Mouse (Mus musculus) urinary bladder, postnatal 14 days (tissue): ENCODE measurements at regions not wholly inside any gene's neighbourhood (a gene's known extent, or its start where the extent isn't known, plus 50 kb on each side); places are given as distances from the start of the nearest gene placed in this dataset.
A peak's percentile ranks its signal among the peaks of the same experiment; 100 is the strongest.

Experiments used
- DNase-seq: peaks from one replicate; pipeline ENCODE4 v3.0.0; 2021; ENCODE audit warnings: low spot score

DNA sequence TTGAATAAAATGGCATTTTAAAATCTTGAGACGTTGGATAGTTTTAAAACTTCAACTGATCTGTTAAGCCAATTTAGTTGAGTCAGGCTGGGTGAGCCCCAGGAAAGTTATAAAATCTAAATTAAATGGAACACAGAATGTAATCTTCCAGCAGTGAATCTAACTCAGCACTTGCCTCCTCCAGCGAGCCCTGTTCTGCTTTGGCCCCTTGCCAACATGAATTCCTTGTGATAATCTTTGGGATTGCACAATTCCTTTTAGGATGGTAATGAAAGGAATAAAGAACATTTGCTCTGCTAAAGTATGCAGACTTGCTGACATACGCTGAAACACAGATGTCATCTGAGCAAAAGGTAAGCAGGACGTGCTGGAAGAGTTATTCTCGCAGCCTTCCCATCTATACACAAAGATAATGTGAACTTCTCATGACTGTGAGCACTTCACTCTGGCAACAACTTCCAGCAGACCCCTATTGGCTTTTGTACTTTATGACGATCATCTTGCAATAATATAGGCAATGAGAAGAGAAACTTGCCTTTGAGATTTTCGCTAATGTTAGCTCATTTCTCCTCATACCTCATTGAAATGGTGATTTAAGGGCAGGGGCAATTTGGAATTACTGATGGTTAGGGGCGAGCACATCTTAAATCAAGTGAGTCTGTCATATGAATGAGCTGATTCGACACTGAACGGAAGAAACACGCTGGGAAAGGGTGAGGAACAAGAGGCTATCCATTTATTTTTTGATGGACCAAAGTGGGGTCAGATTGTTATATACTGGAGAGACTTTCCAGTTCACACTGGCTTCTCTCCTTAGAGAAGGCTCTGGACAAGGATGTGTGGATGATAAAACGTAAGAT lies 216.3 kb upstream of the Pdzrn3 start:
- peak; percentile 57 for DNase-seq

DNA sequence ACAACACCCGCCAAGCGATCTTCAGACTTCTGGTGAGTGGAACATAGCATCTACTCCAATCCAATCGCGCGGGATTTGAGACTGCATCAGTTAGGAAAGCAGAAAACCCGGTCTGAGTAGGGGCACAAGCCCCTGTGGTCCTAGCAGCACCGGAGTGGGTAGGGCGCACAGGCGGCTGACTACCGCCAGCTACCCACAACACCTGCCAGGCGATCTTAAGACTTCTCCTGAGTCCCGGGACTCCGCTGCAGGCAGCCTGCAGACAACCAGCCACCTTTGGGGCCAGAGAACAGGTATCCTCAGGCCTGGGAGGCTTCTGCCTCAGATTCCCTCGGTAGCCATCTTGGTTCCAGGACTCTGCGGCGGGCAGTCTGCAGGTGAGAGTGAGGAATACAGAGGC lies 208.2 kb upstream of the Pdzrn3 start:
- DNase-seq: no peak

DNA sequence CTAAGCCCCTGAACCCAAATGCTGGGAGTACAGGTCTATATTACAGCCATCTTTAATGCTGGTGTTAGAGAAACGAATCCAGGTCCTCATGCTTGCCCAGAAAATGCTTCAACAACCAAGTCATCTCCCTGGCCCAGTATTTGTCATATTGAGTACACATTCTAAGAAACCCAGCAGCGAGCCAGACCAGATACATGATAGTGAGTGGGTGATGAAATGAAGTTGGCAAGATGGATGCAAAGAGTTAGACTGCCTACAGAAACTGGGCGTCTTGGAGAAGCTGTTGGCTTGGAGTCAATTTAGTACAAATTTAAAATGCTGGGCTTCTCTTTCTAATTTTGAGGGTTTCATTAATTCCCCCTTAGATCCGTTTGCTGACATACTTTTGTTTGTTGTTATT lies 203.1 kb upstream of the Pdzrn3 start:
- no peak for DNase-seq

DNA sequence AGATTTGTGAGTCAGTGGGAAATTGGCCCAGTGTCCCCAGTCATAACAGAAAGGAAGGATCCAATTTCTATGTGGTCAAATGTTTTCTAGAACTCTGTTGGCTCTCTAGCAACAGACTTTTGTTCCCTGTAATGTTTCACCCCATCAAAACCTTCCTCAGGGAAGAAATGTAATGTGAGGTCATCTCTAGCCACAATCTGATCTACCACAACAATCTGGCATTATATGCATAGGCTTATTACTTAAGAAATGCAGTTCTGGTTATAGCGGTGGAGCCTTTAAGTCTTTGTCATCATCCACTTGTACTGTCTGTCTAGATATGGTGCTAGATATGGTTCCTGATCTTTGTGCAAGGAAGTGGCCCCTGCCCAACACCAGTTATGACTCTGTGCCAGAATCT lies 178.4 kb upstream of the Pdzrn3 start:
- DNase-seq: no peak

DNA sequence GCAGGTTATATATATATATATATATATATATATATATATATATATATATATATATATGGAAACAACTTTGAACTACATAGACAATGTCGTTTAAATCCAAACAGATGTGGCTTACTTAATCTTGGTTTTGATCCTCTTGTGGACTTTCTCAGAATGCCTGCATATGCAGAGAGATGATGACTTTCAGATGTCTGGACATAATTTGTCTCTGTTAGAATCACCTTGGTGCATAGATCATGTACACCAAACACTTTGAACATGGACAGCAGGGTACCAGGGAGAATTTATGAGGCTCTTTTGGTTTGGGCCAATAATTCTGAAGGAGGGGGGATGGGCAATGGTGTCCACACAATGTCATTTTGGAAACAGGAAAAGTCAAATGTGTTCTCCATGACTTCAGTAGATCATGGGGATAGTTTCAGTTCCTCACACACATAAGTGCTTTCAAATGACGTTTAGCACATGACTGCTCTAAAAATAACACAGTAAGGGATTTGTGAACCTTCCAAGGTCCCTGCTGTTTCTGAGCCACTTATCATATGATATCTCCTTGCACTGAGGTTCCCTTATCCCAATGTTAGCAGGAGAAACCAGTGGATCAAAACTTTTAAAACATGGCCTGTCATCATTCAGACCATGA lies 177.4 kb upstream of the Pdzrn3 start:
- no peak for DNase-seq

DNA sequence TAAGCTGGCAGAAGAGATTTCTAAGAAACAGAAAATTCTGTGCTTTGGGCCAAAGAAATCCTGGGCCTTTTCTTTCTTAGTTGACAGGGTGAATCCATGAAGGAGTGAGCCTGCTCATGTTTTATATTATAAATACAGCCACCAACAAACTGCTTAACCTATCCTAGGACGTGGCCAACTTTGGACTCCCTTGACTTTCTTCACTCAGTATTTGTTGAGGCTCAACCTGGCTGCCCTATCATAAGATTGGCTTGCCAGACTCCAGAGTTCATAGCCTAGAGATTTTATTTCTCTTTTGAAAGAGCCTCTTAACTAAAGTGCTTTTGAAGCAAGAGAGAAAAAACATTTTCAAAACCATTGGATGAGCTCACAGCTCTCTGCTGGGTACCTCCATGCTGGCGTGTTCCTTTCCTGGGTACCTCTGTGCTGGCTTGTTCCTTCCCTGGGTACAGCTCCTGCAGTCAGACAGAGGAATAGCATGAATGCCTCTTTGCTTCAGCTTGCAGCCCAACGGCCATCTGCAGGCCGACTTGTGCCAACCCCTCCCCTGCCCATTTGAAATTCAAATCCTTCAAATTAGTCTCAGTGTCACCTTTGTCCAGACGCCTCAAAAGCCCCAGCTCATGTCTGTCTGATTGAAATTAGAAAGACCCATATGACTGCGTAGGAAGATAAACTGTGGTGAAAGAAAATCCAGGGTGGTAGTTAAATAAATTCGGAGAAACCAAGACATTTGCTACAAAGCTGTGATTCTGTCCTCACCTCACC lies 173.0 kb upstream of the Pdzrn3 start:
- no peak for DNase-seq

DNA sequence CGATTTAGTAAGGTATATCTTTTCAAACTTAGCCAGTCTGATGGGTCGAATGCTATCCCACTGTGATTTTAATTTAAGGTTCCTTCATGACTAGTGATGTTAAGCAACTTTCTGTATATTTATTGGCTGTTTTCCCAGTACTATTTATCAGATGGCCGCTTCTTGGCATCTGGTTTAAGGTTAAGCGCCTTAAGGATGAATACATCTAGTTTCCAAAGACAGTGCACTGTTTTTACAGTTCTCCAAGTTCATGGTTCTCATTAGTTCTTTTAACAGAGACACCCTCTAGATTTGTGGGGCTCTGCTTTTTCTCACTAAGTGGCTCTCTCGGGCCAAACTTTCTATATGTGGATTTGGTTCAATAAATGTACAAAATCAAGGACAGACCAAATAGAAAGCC lies 159.9 kb upstream of the Pdzrn3 start:
- no peak for DNase-seq

DNA sequence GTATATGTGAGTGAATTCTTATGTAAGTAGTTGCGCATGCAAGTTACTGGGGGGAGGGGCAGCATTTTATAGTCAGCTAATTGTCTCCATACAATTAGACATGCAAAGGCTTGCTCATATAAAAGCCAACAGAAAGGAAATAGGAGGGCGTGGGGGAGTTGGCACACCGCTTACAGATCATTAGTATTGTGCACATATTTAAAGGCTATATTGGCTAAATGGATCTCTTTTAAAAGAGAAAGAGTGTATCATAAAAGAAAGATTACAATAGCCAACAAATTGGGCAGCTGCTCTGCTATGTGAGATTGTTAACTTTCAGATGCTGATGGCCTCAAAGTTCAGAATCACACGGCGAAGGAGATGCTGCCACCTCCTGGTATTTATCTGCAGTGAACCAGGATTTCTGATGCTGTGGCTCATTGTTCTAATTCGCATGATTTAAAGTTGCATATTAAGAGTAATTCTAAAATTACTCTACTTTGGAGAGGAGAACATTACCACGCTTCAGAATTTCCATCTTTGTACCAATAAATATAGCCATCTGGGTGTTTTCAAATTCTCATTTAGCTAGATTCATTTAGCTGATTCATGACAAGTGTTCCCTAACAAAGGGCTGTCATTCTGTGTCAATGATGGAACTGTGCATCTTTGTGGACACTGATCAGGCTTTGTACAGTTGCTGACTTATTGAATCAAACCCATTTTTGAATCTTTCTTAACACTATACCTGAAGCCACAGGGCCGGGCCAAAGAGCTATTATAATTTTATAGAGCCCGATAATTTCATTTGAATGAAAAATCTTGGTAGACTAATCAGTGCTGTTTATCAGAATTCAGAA lies 156.7 kb upstream of the Pdzrn3 start:
- peak; percentile 34 for DNase-seq

DNA sequence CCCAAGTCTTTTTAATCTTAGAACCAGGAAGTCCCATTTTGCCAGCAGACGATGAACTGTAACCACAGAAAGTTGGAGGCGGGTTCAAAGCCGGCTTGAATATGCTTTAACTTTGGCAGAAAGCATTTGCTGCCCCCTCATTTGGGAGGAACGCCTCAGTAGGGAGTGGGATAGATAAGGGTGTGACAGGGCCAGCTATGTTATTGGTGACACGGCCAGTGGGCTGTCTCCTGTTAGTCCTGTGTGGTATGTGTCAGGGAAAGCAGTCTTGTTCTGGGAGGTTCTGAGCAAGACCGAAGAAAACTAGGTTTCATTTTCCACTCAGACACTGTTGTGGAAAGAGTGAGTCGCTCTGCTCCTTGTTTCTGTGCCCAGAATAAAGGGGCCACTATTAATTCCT lies 154.7 kb upstream of the Pdzrn3 start:
- peak; percentile 34 for DNase-seq

DNA sequence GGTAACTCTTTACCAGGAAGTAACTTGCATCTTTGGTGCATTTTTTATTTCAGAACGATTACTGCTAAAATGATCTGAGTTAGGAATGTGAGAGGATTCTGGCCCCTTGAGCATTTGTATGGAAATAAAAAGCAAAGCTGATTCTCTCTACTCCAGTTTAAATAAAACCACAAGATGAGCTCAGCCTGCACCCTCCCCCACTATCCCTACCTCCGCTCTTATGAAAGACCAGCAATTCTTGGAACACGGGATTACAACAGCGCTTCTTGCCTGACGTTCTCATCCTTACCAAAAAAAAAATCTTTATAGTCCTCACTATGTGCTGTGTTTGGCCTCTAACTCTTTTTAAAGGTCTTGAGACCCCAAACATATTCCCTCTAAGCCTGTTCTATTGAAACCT lies 154.2 kb upstream of the Pdzrn3 start:
- no peak for DNase-seq

DNA sequence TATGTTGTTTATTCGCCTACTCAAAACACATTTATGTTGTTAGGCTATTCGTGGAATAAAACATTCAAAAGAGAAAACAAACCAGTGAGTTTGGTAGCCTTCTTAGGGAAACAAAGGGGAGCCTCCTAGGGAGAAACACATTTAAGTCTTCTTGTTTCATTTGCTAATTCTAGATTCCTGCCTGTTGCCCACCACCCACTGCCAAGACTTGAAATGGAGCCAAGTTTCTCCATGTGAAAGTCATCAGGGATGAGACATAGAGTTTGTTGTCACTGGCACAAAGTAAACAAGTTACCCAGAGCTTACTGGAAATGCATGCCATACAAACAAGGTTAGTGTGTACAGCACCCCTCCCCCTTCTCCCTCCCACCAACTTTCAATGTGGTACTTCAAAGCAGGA lies 147.4 kb upstream of the Pdzrn3 start:
- no peak for DNase-seq

DNA sequence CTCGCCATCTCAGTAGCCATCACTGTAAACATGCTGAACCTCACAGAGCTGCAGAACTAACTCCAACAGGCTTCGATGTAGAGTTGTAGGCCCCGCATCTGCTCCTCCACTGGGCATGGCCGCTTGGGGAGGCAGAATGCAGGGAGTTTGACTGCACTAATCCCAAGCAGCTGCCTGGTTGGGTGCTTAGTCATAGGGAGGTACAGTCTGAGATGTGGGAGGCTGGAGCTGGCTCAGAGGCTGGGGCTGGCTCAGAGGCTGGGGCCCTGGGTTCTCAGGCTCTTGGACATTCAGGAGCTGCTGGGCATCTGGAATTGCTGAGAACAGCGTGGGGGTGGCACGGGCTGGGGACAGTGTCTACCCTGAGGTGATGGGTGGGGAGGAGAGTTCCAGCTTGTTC lies 143.6 kb upstream of the Pdzrn3 start:
- no peak for DNase-seq

DNA sequence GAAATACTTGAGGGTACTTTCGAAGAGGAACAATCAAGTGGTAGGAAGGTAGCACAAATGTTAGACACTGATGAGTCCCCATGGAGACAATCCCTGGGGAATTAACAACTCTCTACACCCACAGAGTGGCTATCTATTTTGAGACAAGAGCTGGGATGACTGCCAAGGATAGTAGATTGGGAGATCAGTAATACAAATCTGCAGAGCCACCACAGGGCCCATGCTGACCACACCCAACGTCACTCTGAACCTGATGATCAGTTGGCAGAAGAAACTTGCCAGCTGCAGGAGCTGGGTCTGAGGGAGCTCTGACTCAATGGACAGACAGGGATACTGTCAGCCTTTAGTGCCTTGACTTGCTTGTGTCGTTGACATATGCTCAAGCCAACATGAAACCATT lies 143.1 kb upstream of the Pdzrn3 start:
- no peak for DNase-seq

DNA sequence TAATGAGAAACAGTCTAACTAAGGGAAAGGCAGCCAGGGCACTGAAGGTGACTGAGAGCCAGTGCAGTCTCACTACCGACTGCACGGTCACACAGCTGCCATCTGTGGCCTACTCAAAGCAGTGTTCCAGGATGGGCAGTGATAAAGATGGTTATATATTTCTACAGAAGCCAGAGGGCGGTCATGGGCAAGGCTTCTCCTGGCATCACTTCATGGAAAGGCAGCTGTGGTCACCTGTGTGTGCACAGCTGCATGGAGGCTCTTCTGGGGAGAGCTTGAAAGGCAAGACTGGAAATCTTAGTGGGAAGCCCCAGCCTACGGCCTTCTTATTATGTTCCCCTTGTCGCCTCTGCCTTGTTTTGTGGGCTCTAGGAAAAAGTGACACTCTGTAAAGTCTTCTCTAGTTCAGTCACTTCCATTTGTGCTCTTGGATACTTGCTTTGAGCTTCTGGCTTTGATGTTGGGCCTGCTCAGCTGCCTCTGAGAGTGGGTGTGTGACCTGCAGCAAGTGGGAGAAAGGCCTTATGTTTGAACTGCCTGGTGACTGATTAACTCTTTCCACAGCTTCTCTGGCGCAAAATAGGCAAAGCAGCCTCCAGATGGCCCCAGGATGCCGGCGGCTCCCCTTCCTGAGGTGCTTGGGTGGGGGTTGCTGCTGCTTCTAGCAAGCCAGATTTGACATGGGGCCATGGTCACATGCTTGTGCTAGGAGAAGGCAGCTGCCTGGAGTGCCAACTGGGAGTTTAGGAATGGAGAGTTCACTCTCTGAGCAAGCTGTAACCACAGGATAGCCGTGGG lies 141.4 kb upstream of the Pdzrn3 start:
- DNase-seq: no peak

DNA sequence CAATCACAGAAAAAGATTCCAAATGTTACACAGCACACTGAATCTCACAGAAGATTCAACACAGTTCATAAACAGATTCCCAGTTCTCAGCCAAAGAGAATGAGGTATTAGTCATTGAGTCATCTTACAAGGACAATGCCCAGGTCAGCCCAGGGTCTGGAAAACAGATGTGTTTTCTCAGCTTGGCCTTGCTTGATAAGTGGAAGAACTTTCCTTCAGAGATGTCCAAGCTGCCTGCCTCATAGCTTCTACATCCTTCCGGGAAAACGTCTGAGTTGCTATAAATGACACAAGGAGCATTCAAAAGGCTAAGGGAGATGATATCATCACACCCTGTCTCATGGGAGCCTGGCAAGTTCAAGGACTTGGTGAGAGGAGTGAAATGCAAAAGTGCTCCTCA lies 139.9 kb upstream of the Pdzrn3 start:
- no peak for DNase-seq

DNA sequence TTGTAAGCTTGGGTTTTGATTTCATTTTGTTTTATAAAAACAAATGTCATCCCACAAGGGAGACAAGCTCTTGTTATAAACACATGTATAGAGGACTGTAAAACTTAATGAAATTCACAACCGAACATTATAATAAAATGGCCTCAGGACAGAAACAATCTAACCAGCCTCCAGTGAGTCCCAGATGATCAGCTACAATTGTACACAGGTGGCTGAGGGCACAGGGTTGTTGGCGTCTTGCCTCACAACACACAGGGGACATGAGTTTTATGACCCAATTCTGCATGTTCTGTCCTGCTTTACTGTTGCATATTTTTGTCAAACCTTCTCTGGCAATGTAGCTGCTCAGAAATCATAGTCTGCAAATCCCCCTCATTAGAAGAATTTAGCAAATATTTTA lies 136.0 kb upstream of the Pdzrn3 start:
- no peak for DNase-seq

DNA sequence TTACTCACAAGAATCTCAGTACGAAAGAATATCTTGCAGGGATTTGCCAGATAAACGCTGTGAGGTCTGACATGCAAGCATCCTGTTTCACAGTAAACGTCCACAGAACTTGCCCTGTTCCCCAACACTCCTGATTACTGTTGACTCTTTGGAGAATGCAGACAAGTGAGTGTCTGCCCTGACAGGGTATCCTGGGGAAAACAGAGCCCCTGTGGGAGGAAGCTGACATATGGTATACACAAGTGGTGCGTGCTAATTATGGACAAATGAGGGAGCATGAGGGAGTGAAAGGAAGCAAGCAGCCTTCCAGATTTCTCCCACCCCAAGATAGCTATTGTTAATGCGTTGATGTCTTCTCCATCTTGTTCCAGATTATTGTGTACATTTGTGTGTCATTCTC lies 124.5 kb upstream of the Pdzrn3 start:
- DNase-seq: no peak

DNA sequence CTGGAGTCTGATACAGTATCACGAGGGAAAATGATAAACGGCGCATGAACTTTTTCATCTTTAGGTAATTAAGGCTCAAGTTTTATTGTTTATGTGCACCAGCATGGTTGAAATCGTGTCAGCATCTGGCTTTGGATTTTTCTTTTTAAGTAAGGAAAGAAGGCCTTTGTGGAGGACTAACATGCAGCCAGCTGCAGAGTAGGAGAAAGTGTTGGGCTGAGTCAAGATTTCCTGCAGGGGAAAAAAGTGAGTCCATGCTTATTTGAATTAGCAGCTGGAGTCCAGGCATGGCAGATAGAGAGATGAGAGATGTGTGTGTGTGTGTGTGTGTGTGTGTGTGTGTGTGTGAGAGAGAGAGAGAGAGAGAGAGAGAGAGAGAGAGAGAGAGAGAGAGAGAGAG lies 124.0 kb upstream of the Pdzrn3 start:
- DNase-seq: no peak

DNA sequence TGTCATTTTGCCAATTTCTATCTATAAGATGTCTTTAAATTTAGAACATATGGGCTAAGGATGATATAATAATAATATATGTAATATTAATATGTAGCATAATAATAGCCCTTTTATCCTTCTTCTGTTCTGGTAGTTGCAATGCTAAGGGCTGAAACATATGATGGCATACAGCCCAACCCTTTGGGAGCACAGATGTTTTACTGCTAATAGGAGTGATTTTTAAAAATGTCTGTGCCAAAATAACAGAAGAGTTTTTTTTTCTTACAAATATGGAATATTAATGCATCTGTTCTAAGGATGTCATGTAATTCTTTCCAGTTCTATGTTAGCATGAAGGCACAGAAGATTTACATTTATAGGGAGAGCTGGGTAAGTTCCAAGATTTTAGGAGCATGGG lies 122.5 kb upstream of the Pdzrn3 start:
- no peak for DNase-seq

DNA sequence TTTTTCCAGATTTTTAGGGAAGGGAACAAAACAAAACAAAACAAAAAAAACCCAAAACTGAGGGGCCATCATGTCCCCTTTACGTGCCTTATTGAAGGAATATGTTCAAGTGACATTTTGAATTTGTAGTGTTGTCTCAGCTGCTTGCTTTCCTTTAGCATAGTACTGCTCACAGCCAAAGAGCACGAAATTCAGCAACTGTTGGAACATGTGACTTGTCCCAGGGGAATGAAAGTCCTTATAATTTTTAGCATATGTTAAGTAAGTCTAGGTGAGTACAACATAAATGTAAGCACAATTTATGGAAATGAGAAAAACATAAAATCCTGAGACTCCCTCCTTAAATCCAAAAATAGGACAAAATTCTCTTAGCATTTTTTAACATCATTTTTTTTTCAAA lies 110.8 kb upstream of the Pdzrn3 start:
- no peak for DNase-seq

DNA sequence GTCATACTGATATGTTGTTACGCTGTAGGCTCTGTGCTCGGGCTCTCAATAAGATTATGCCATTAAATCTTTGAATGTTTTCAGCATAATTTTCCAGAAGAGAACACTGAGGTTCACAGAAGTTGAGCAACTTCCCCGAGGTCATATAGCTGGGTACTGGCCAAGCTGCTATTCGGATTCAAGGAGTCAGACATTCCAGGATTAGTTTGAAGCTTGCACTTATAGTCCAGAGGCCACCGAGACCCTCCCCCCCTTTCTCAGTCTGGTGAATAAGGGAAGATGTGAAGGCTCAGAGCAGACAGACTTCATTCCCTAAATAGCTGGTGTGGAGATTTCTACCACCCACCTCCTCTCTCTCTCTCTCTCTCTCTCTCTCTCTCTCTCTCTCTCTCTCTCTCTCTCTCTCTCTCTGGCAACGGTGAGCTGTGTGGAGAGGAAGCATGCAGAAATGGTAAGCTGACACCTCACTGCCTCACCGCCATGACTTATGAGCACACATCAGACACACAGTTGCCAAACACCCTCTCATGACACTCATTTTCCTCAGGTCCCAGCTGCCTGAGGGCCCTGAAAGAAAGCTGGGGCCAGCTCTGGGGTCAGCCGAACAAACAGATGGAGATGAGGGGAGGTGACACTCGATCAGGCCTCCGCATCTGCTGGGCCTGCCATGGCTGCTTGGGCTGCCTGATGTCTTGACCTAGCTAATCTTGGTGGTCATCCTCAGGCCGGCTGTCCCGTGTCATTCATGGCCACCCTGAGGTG lies 107.0 kb upstream of the Pdzrn3 start:
- DNase-seq: no peak
